Mouse (Mus musculus): ENCODE data around the gene Kmo.

Kmo gene

GRCm38 (mm10) chr1:175693429-175693960, 73.3 kb downstream of the Kmo start:
- peak; percentile 3 for DNase-seq (ENCODE audit: low read depth, low spot score)

GRCm38 (mm10) chr1:175698293-175698692, 78.1 kb downstream of the Kmo start, which contains the start of gene Wdr64:
Gene Wdr64 (plus strand): TSS chr1:175698593.
- no peak for DNase-seq (ENCODE audit: low read depth, low spot score)

- no peak for DNase-seq (ENCODE audit: low read depth, low spot score)
These were observed 79.2 kb downstream of the Kmo start for GRCm38 (mm10) chr1:175699375-175699774.

GRCm38 (mm10) chr1:175699796-175700195, 79.6 kb downstream of the Kmo start:
- DNase-seq (ENCODE audit: low read depth, low spot score), result no peak

- DNase-seq (ENCODE audit: low read depth, low spot score), result no peak
These were observed 81.0 kb downstream of the Kmo start for GRCm38 (mm10) chr1:175701145-175701544.

GRCm38 (mm10) chr1:175707599-175707998, 87.4 kb downstream of the Kmo start:
- no peak for DNase-seq (ENCODE audit: low read depth, low spot score)

- DNase-seq (ENCODE audit: low read depth, low spot score), result no peak
These were observed 87.8 kb downstream of the Kmo start for GRCm38 (mm10) chr1:175708013-175708412.

Measured in c-Kit-negative CD71-positive TER-119-positive erythroid progenitor cells, embryonic 14.5 days (primary cell).